Mouse (Mus musculus): ENCODE results near the gene Soat1. TPM values are rescaled to one million over a fixed set of nuclear protein-coding genes. Genes with fewer than 3 reads are reported as not detected.
A peak's percentile ranks its signal among the peaks of the same experiment; 100 is the strongest.

The Soat1 gene
- polyA plus RNA-seq, 1 experiment from 2014 or later: 54.0 TPM

DNA sequence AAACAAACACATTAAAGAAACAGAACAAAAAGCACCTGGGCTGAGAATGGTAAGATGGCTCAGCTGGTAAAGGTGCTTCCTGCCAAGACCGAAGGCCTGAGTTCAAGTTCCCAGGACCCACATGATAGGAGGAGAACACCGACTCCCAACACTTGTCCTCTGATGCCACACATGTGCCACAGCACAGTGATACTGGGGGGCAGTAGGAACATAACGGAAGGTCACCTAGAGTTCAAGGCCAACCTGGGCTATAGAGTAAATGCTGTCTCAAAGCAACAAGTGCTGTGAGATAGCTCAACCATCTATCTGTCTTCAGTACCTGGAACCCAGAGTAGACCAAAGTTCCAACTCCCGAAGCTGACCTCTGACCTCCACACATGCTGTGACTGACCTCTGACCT, 13.9 kb downstream of the Soat1 start:
- Histone ChIP-seq H3K27ac (ENCODE audit: low read depth, low read length) (no peak overlapping the region), H3K27me3 (ENCODE audit: control insufficient read depth, insufficient read depth, low read length) (no peaks in the 10 kb centered on the region), H3K4me3 (ENCODE audit: low read length) (no peak overlapping the region), H3K9ac (ENCODE audit: low read depth, low read length) (no peak overlapping the region), H3K36me3 (ENCODE audit: control insufficient read depth, insufficient read depth, low read length) (peaks cover 11% of the 10 kb centered on the region; the same call in 1 of the 2 replicates), H3K9me3 (ENCODE audit: control insufficient read depth, low read length) (no peaks in the 10 kb centered on the region), H3K4me2 (replicated peaks; ENCODE audit: low read depth, low read length) (no peak overlapping the region), H3K4me1 (ENCODE audit: control insufficient read depth, insufficient read depth, low read length) (no peaks in the 10 kb centered on the region)
- WGBS: 95% methylated on average over 4 of the region's 4 CpGs
- ATAC-seq (ENCODE audit: low FRiP score, low TSS enrichment): no peak

DNA sequence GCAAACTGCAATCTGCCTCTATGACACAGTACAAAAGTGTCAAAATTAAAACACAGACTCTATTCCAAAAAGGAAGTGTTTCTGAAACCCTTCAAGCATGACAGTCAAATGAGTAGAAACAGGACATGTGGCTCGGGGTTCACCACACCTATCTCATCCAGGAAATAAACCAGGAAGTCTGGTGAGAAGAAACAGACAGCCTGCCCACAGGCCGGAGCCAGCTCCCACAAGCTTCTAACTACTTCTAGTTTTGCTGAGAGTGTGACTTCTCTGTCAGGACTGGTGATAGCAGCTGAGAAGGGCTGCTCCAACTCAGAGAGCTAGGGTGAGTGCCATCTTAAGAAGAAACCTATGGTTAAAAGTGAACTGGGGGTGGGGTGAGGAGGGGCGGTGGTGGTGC, 14.4 kb downstream of the Soat1 start:
- Histone ChIP-seq H3K9me3 (ENCODE audit: control insufficient read depth, low read length) (no peaks in the 10 kb centered on the region), H3K4me3 (ENCODE audit: low read length) (no peak overlapping the region), H3K4me2 (replicated peaks; ENCODE audit: low read depth, low read length) (no peak overlapping the region), H3K4me1 (ENCODE audit: control insufficient read depth, insufficient read depth, low read length) (no peaks in the 10 kb centered on the region), H3K36me3 (ENCODE audit: control insufficient read depth, insufficient read depth, low read length) (peaks cover 7% of the 10 kb centered on the region; the same call in 1 of the 2 replicates), H3K27ac (ENCODE audit: low read depth, low read length) (no peak overlapping the region), H3K27me3 (ENCODE audit: control insufficient read depth, insufficient read depth, low read length) (no peaks in the 10 kb centered on the region), H3K9ac (ENCODE audit: low read depth, low read length) (no peak overlapping the region)
- ATAC-seq (ENCODE audit: low FRiP score, low TSS enrichment): no peak
- 76% methylated on average over 3 of the region's 3 CpGs for WGBS

DNA sequence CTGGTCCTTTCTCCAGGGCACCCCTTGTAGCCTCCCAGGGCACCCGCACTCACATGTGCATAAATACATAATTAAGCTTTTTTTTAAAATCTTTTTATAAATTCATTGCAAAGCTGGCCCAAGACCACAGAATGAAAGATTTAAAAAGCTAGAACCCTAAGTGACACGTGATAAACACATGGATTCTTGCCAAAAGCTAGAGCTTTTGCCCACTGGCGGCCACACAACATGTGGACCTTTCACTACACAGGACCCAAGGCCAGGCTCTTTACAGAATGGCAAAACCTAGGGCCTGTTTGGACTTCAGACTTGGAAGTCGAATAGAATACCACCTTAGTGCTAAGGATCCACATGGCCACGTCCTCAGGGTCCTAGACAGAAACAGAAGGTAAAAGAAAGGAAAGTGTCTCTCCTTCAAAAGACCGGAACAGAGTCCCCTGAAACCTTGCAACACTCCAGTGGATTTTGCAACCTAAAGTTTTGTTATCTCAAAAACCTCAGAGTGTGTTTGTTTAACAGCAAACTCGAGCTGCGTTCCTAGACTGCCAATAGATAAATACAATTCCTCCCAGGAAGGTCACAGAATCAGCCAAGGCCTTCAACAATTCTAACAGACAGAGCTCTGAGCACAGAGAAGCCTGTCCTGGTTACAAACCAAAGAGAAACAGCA, 15.6 kb downstream of the Soat1 start:
- H3K9ac ChIP-seq (ENCODE audit: low read depth, low read length): no peak overlapping the region
- no peak overlapping the region for H3K27ac ChIP-seq (ENCODE audit: low read depth, low read length)
- 67% methylated on average over 8 of the region's 8 CpGs for WGBS
- peaks cover 6% of the 10 kb centered on the region; the same call in 1 of the 2 replicates for H3K36me3 ChIP-seq (ENCODE audit: control insufficient read depth, insufficient read depth, low read length)
- no peaks in the 10 kb centered on the region for H3K9me3 ChIP-seq (ENCODE audit: control insufficient read depth, low read length)
- H3K4me2 ChIP-seq (replicated peaks; ENCODE audit: low read depth, low read length): no peak overlapping the region
- H3K4me3 ChIP-seq (ENCODE audit: low read length): no peak overlapping the region
- H3K4me1 ChIP-seq (ENCODE audit: control insufficient read depth, insufficient read depth, low read length): no peaks in the 10 kb centered on the region
- ATAC-seq (ENCODE audit: low FRiP score, low TSS enrichment): no peak
- no peaks in the 10 kb centered on the region for H3K27me3 ChIP-seq (ENCODE audit: control insufficient read depth, insufficient read depth, low read length)

DNA sequence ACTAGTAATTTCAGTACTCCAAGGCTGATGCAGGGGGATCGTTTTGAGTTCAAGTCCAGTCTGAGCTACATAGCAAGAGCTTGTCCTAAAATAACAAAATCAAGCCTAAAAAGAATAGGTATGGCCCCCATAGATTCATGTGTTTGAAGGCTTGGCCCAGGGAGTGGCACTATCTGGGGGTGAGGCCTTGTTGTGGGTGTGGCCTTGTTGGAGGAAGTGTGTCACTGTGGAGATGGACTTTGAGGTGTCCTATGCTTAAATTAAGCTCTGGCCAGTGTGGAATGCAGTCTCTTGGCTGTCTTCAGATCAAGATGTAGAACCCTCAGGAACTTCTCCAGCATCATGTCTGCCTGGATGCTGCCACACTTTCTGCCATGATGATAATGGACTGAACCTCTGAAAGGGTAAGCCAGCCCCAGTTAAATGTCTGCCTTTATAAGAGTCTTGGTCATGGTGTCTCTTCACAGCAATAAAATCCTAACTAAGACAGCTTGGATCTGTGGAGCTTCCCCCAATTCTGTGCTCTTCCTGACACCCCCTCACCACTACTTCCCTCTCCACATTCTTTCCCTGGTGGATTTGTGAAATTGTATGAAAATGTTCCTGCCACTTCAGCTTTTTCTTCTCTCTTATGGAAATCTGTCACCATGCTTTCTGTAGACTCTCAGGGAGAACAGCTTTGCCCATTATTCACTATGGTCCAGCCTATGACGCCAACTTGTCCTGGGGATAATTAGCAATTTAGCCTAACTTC, 18.9 kb downstream of the Soat1 start:
- Histone ChIP-seq H3K4me2 (replicated peaks; ENCODE audit: low read depth, low read length) (no peak overlapping the region), H3K27me3 (ENCODE audit: control insufficient read depth, insufficient read depth, low read length) (no peaks in the 10 kb centered on the region), H3K4me3 (ENCODE audit: low read length) (no peak overlapping the region), H3K4me1 (ENCODE audit: control insufficient read depth, insufficient read depth, low read length) (no peaks in the 10 kb centered on the region), H3K9me3 (ENCODE audit: control insufficient read depth, low read length) (no peaks in the 10 kb centered on the region), H3K9ac (ENCODE audit: low read depth, low read length) (no peak overlapping the region), H3K27ac (ENCODE audit: low read depth, low read length) (no peak overlapping the region), H3K36me3 (ENCODE audit: control insufficient read depth, insufficient read depth, low read length) (peaks cover 8% of the 10 kb centered on the region; the same call in 1 of the 2 replicates)
- no peak for ATAC-seq (ENCODE audit: low FRiP score, low TSS enrichment)
- 96% methylated on average over 2 of the region's 2 CpGs for WGBS

DNA sequence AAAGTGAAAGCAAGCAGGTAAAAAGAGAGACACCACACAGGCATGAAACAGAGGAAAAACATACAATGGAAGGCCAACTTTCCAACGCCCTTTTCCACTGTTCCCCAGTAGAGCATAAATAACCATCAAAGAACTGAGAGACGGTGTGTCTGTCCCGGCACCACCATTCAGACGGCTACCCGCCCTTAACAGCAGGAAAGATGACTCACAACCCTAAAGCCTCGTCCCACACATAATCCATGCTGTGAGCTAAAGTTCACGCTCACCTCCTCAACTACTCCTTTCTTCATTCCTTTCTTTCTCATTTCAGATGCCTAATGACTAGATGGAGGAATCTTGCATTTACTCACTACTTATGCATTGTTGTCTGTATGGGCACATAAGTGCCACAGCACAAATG, 19.7 kb downstream of the Soat1 start:
- no peak for ATAC-seq (ENCODE audit: low FRiP score, low TSS enrichment)
- H3K4me3 ChIP-seq (ENCODE audit: low read length): no peak overlapping the region
- H3K36me3 ChIP-seq (ENCODE audit: control insufficient read depth, insufficient read depth, low read length): peaks cover 8% of the 10 kb centered on the region; the same call in 1 of the 2 replicates
- no peaks in the 10 kb centered on the region for H3K4me1 ChIP-seq (ENCODE audit: control insufficient read depth, insufficient read depth, low read length)
- no peak overlapping the region for H3K4me2 ChIP-seq (replicated peaks; ENCODE audit: low read depth, low read length)
- no peak overlapping the region for H3K9ac ChIP-seq (ENCODE audit: low read depth, low read length)
- no peak overlapping the region for H3K27ac ChIP-seq (ENCODE audit: low read depth, low read length)
- H3K9me3 ChIP-seq (ENCODE audit: control insufficient read depth, low read length): no peaks in the 10 kb centered on the region
- 45% methylated on average over 7 of the region's 7 CpGs for WGBS
- H3K27me3 ChIP-seq (ENCODE audit: control insufficient read depth, insufficient read depth, low read length): no peaks in the 10 kb centered on the region

DNA sequence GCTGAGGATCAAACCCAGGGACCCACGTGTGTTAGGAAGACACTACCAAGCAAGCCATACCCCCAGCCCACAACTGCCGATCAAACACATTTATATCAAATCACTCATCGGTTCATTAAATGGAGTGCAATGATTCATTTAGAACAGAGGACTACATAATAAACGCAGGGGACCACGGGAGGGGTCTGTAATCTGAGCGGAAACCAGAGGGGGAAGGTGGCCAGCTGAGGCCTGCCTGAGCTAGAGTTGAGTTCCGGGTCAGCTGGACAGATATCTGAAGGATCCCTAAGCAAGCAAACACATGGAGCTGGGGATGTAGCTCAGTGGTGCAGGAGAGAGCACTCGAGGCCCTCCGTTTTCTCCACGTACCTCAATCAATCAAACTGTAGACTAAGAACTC, 20.3 kb downstream of the Soat1 start:
- Histone ChIP-seq H3K4me3 (ENCODE audit: low read length) (no peak overlapping the region), H3K4me2 (replicated peaks; ENCODE audit: low read depth, low read length) (no peak overlapping the region), H3K36me3 (ENCODE audit: control insufficient read depth, insufficient read depth, low read length) (peaks cover 8% of the 10 kb centered on the region; the same call in 1 of the 2 replicates), H3K27me3 (ENCODE audit: control insufficient read depth, insufficient read depth, low read length) (no peaks in the 10 kb centered on the region), H3K9me3 (ENCODE audit: control insufficient read depth, low read length) (no peaks in the 10 kb centered on the region), H3K4me1 (ENCODE audit: control insufficient read depth, insufficient read depth, low read length) (no peaks in the 10 kb centered on the region), H3K27ac (ENCODE audit: low read depth, low read length) (no peak overlapping the region), H3K9ac (ENCODE audit: low read depth, low read length) (no peak overlapping the region)
- WGBS: 54% methylated on average over 10 of the region's 10 CpGs
- no peak for ATAC-seq (ENCODE audit: low FRiP score, low TSS enrichment)

DNA sequence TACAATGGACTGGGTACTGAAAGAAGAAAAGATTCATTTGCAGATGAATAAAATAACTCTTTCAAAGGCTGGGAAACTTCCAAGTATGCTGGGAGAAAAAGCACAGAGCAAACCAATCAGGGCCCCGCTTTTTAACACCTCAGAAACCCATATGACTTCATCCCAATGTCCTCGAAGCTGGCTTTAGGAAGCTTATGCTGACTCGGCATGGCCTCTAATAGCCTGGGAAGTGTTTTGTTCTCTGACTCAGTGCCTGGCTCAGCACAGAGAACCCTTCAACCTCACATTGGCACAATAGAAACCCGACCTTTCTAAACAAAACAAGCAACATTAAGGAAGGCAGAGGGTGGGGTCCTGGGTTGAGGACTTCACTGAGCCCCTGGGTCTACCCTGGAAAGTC, 23.7 kb downstream of the Soat1 start:
- Histone ChIP-seq H3K4me3 (ENCODE audit: low read length) (no peak overlapping the region), H3K36me3 (ENCODE audit: control insufficient read depth, insufficient read depth, low read length) (peaks cover 5% of the 10 kb centered on the region; the same call in 1 of the 2 replicates), H3K27ac (ENCODE audit: low read depth, low read length) (no peak overlapping the region), H3K4me2 (replicated peaks; ENCODE audit: low read depth, low read length) (no peak overlapping the region), H3K9me3 (ENCODE audit: control insufficient read depth, low read length) (no peaks in the 10 kb centered on the region), H3K9ac (ENCODE audit: low read depth, low read length) (no peak overlapping the region), H3K4me1 (ENCODE audit: control insufficient read depth, insufficient read depth, low read length) (no peaks in the 10 kb centered on the region), H3K27me3 (ENCODE audit: control insufficient read depth, insufficient read depth, low read length) (no peaks in the 10 kb centered on the region)
- ATAC-seq (ENCODE audit: low FRiP score, low TSS enrichment): no peak
- WGBS: 50% methylated on average over 4 of the region's 4 CpGs

DNA sequence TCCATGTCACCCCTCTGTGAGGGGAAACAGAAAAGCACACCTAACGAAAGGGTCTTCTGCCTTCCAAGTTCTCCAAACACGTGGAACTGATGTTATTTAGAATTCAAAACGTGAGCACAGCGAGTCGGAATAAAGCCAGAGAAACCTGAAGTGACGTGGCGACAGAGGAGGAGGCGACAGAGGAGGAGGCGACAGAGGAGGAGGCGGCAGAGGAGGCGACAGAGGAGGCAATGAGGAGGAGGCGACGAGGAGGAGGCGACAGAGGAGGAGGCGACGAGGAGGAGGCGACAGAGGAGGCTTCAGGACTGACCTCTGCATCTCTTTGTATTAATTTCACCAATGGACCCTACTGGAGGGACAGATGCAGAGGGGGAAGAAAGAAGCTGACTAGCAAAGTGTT, 24.4 kb downstream of the Soat1 start:
- Histone ChIP-seq H3K4me3 (ENCODE audit: low read length) (no peak overlapping the region), H3K9me3 (ENCODE audit: control insufficient read depth, low read length) (no peaks in the 10 kb centered on the region), H3K36me3 (ENCODE audit: control insufficient read depth, insufficient read depth, low read length) (peaks cover 8% of the 10 kb centered on the region; the same call in 1 of the 2 replicates), H3K27me3 (ENCODE audit: control insufficient read depth, insufficient read depth, low read length) (no peaks in the 10 kb centered on the region), H3K4me1 (ENCODE audit: control insufficient read depth, insufficient read depth, low read length) (no peaks in the 10 kb centered on the region), H3K9ac (ENCODE audit: low read depth, low read length) (no peak overlapping the region), H3K27ac (ENCODE audit: low read depth, low read length) (no peak overlapping the region; the same call in 1 of the 2 replicates), H3K4me2 (replicated peaks; ENCODE audit: low read depth, low read length) (no peak overlapping the region; the same call in 1 of the 2 replicates)
- 34% methylated on average over 17 of the region's 17 CpGs for WGBS
- ATAC-seq (ENCODE audit: low FRiP score, low TSS enrichment): peak; percentile 44; the same call in 1 of the 2 replicates

DNA sequence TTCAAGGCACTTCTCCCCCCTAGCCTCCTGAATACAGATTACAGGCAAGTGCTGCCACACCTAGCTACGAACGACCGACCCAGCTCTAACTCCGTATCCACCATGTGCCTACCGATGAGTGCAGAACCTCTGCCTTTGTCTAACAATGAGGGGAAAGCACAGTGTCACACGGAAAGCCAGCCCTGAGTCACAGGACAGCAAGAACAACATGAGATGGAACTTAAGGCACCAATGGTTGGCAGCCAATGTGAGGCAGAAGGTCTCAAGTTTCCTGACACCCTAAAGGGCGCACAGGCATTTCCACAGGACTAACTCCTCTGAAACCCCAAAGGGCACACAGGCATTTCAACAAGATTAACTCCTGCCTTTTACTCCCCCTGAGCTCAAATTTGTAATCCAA, 25.0 kb downstream of the Soat1 start:
- peak; percentile 56 for ATAC-seq (ENCODE audit: low FRiP score, low TSS enrichment)

More for the DNA sequence above, 25.0 kb downstream of the Soat1 start:
- H3K4me3 ChIP-seq (ENCODE audit: low read length): no peak overlapping the region
- H3K36me3 ChIP-seq (ENCODE audit: control insufficient read depth, insufficient read depth, low read length): peaks cover 8% of the 10 kb centered on the region; the same call in 1 of the 2 replicates
- no peaks in the 10 kb centered on the region for H3K4me1 ChIP-seq (ENCODE audit: control insufficient read depth, insufficient read depth, low read length)
- H3K9ac ChIP-seq (ENCODE audit: low read depth, low read length): no peak overlapping the region
- no peak overlapping the region; the same call in 1 of the 2 replicates for H3K4me2 ChIP-seq (replicated peaks; ENCODE audit: low read depth, low read length)
- H3K9me3 ChIP-seq (ENCODE audit: control insufficient read depth, low read length): no peaks in the 10 kb centered on the region
- 51% methylated on average over 7 of the region's 7 CpGs for WGBS
- H3K27me3 ChIP-seq (ENCODE audit: control insufficient read depth, insufficient read depth, low read length): no peaks in the 10 kb centered on the region
- peak overlapping the region; percentile 17; the same call in 1 of the 2 replicates for H3K27ac ChIP-seq (ENCODE audit: low read depth, low read length)
